Mouse (Mus musculus) embryo, embryonic 11 days (tissue): ENCODE measurements around the gene Lyst.
A peak's percentile ranks its signal among the peaks of the same experiment; 100 is the strongest.
"Not testable (repeated sequence)": the region's sequence is repeated elsewhere in the genome, so short reads cannot be mapped to it uniquely, and the experiment has no call there.

Experiments used
- DNase-seq: peaks from one replicate; pipeline ENCODE4 v3.0.0-alpha.2; 2015

The Lyst gene

DNA sequence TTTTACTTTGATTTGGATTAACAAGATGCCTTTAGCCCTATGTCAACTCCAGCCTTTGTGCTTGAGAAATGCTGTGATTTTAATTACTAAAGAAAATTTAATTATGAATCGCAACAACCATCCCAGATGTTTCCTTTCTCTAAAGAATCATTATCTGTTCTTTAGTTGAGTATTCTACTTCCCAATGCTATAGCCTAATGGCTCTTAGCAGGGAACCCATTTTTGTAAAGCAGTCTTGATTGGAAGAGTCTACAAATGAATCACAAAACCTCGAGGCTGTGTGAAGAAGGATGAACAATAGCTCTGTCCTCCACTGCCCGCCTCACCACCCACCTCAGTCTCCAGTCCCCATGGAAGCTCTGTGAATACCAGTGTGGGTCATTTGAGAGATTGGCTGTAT, 57.1 kb downstream of the Lyst start:
- DNase-seq = no peak

DNA sequence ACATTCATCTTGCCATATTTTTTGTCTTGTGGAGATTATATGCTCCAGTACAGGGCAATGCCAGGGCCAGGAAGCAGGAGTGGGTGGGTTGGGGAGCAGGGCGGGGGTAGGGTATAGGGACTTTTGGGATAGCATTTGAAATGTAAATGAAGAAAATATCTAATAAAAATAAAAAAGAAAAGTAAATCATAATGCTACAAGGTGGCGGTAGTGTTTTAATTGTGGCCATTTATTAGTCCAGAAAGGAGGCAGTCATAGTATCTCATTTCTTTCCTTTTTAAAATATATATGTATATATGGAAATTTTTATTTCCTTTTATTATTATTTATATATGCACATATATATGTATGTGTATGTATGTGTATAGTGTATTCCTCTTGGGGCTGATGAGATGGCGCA, 65.3 kb downstream of the Lyst start:
- no peak for DNase-seq

DNA sequence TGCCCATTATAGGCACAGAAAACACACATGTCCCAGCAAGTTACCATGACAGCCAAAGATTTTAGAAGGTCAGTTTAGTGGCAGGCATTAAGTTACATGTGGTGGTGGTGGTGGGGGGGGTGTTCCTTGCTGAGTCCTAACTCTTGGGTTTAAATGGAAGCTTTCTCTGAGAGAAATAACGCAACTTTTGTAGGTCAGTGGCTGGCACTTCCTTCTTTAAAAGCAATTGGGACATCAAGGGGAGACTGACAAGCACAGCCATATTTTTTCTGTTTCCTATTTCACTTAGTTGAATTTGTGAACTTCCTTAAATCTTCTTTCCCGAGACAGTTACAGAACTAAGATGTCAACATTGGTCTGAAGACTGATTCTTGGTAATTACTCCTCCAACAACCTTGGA, 75.9 kb downstream of the Lyst start:
- not testable (repeated sequence) for DNase-seq

DNA sequence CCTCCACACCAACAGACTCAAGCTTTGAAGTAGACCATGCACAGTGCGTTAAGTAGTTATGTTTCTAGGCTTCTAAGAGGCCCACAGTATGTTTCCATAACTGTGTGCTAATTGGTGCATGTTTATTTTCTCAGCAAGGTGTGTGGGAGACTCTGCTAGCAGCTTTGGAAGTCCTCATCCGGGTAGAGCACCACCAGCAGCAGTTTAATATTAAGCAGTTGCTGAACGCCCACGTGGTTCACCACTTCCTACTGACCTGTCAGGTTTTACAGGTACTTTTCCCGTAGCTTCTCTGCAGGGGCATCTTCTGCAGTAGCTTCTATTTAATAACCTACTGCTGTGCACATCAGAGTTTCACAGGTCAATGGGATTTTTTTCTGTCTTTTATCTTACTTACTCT, 80.5 kb downstream of the Lyst start:
- no peak for DNase-seq

DNA sequence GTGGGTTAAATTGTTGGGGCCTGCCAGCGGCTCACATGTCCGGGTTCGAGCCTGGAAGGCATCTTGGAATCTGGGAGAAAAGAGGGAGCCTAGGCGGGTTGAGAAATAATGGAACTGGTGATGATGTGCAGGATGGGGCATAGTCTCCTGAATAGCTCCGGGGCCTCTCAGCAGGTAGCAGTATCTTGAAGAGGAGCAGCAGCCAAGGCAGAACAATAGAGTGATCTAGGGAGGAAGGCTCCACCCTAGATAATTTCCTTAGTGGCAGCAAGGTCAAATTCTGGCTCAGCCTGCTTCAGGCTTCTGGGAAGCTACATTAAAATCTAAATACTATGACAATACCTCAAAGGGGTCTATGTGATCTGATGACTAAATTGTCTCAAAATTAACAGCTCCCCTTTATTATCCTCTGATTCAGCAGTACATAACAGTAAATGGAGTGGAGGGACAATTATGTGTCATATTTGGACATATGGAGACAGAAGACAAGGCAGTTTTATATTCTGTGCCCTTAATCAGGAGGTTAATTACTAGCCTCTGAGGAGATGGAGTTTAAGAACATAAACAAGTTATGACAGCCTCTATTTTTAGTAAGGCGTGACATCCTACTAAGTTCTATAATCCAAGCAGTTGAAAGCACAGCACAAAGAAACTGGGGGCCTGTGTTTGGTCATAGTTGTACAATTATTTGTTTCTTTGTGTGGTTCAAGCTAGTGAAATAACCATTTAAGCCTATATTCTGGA, 81.6 kb downstream of the Lyst start:
- DNase-seq = no peak

DNA sequence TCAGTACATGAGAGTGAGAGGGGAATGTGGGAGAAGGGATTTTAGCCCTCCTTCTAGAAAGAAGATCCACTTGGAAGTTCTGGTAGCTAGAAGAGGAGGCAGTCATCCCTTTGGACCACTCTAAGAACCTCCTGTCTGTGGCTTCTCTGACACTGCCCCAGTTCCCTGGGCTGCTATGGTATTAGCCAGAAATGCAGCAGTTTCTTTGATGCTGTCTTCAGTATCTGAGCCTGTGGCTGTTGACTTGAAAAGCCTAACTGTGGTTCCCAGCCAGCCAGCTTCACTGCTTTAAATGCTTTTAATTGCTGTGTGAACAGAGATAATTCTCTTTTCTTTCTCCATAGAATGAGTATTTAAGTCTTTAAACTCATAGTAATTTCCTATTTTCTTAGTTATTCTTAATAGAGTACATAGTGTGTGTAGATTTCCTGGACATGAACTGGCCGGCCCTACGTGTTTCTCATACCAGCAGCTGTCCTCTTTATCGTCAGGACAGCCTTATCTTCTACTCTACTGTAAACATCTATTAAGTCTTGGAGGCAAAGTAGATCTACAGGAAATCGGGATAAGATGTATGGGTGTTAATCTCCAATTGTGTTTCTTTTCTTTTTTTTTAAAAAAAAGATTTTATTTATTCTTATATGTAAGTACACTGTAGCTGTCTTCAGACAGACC, 84.6 kb downstream of the Lyst start:
- DNase-seq = no peak

DNA sequence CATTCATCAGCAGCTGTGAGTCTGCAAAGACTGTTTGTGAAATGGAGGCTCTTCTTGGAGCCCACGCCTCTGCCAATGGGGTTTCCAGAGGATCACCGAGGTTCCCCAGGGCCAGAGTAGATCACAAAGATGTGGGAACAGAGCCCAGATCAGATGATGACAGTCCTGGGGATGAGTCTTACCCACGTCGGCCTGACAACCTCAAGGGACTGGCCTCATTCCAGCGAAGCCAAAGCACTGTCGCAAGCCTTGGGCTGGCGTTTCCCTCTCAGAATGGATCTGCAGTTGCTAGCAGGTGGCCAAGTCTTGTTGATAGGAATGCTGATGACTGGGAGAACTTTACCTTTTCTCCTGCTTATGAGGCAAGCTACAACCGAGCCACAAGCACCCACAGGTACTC, 87.7 kb downstream of the Lyst start:
- DNase-seq = no peak

DNA sequence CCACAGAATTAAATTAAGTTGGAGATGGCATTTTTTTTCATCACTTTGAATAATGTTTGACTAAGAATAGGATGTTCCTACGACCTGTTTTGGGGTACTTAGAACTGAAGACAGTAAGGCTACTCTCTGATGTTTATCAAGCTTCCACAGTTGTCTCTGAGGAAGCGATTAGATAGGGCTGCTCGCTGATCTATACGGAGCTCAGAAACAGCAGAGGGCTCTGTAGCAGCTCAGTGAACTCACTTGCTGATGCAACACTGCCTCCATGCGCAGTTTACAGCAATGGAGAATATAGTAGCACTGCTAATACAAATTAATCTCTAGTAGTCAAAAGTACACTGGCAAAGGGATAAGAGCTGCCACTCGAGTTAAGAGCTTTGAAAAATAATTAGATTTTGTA, 91.4 kb downstream of the Lyst start:
- no peak for DNase-seq

DNA sequence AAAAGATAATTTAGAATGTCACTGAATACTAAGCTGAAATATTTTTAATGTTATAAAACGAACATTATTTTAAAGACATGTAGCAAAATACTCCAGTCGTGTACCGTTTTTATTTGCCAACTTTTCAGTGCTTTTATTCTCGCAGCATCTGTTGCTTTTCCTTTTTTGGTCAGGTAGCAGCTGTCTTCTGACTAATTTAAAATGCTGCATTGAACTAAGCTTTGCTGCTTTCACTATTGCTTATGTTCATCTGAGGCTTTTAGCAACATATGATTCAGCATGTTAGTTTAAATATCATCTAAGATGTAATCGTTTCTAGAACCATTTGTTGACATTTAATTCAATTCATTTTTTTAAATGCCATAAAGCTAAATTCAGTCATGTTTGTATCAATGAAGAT, 113.3 kb downstream of the Lyst start:
- no peak for DNase-seq

DNA sequence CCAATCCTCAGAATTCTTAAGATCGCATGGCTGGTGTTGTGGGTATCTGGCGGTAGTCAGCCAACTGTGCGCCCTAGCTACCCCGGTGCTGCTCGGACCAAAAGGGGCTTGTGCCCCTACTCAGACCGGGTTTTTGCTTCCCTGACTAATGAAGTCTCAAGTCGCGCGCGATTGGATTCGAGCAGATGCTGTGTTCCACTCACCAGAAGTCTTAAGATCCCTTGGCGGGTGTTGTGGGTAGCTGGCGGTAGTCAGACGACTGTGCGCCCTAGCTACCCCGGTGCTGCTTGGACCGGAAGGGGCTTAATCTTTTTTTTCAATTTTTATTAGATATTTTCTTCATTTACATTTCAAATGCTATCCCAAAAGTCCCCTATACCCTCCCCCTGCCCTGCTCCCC, 131.2 kb downstream of the Lyst start:
- DNase-seq = not testable (repeated sequence)

DNA sequence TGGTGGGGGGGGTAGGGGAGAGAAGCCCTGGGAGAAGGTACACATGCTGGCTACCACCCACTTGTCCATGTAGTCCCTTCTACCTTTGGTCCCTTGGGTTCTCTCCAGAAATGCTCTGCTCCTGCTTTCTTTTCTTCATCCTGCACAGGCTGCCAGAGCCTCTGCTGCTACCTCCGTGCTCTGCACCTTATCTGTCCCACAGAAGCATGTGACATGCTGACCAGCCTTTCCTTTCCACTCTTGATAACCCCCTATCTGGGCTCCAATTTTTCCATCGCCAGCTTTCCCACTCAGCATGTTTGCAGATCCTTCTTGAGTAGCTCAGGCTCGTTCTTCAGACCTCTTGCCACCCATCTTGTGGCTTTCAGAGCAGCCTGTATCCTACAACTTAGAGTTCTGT, 133.1 kb downstream of the Lyst start:
- no peak for DNase-seq

DNA sequence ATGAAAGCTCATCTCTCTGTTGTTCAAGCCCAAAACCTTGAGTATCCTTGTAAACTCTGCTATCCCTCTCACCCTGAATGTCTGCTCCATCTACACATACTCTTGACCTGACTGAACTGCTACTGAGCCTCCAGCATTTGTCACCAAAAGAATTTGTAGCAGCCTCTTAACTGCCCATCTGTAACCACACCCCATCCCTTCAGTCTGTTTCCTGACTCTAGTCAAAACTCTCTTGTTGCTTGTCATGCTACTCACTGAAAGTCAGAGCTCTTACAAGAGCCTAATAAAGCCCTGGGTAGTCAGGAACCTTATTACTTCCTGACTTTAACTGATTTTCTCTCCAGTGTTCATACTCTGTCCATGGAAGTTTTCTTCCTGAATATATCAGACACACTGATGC, 133.6 kb downstream of the Lyst start:
- DNase-seq = no peak

DNA sequence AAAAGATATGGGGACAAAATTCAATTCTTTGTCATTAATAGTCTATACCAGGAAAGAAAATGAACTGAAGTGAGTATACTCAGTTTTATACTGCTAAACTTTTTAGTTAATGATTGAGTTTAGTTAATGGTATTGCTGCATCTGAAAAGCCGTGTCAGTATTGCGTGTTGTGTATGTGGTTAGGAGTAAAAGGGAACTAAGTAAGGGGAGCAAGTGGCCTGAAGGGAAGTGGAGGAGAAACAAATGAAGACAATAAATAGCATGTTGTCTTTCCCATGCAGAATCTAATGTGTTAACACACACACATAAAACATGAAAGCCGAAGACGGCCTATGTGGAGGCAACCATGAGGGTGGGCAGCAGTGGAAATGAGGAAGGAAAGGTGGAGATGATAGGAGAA, 149.0 kb downstream of the Lyst start:
- no peak for DNase-seq

DNA sequence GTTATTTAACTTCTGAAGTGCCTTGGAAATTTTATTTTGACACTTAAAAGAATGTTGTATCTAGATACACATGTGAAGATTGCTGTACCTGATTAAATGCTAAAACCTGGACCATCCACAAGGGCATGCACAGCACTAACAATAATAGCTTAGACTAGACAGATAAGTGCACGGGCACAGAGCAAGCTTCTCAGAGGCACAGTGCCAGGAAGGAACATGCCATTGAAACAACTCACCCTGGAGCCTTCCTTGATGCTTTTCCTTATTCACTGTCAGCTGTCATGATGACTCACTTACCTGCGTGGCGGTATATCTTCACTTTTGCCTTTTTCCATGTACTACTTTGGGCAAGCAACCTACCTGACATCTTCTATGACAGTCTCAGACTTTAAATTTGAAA, 155.7 kb downstream of the Lyst start:
- no peak for DNase-seq

DNA sequence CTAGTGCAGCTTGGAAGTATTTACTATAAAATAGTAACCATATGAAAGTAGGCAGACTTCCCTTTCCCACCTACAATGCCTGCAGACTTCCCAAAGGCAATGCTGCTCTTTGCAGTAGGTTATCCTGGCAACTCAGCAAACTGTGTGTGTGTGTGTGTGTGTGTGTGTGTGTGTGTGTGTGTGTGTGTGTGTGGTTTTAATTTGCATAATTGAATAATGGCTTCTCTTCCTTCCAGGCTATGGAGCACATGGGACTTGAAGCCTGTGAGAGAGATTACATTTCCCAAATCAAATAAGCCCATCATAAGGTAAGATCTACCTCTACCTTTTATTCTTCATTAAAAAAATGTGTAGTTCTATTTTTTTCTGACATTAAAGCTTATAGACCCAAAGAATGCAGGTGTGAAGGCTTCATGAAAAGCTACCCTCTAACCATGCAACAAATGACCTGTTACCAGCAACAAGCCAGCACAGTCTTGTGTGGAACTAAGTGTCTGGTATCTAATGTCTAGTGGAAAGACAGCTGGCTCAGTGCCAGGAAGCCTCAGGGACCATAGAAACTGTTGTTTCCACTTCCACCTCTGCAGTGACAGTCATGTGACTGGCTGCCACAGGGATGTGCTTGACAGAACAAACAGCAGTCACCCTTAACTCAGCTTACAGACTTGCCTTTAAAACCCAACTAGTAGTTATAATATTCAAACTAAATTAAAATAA, 185.7 kb downstream of the Lyst start:
- peak; percentile 37 for DNase-seq

DNA sequence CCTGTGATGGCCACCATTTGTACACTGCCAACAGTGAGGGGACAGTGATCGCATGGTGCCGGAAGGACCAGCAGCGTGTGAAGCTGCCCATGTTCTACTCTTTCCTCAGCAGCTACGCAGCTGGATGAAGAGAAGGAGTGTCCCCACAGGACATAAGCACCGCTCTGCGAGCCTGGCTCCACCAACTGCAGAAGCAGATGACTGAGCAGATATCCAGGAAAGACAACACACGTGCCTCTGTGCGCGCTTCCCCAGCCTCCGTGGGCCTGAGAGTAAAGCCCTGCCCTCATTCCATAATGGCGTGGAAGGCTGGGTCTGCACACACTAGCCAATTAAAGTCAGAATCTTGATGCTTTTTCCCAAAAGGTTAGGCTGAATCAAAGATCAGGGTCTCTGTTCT, 186.9 kb downstream of the Lyst start:
- no peak for DNase-seq

DNA sequence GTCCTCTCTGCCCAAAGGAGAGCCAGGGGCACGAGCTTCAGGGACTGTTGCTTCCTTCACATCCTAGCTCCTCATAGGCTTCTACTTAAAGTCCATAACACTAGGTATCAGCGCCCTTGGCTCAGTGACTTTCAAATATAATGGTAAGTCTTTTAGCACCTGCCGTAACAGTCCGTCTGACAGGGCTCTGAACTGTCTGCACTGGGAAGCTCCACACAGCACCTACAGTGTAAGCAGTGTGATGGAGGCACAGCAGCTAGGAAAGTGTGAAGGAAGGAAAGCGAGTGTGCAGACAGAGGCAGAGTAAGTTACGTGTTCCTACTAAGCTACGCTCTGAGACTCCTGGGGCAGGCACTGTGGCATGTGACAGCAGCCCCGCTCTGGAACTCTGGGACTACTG, 187.5 kb downstream of the Lyst start:
- DNase-seq = no peak

DNA sequence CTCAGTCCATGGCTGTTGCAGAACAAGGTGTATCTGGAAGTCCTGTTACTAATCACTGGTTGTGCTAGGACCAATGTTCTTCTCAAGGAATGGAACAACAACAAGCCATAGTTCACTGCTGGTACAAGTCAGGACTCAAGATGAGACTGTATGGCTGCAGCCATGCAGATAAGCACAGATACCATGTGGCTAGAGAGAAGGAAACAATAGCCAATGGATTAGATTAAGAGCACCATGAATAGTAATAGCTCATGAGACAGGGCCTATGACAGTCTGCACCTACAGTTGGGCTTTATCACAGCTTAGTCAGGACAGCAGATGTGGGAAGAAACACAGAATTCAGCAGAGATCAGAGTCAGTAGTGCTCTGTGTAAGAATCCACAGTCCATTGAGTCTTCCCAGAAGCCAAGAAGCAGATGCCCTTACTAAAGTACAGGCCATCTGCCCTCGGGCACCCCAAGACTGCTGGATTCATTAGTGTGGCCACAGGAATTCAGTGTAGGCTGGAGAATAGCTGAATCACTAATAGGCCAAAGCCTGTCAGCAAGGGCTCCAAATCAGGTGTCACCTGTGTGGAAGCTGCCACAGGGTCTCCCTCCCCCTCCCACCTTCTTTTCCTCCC, 188.8 kb downstream of the Lyst start:
- DNase-seq = no peak

DNA sequence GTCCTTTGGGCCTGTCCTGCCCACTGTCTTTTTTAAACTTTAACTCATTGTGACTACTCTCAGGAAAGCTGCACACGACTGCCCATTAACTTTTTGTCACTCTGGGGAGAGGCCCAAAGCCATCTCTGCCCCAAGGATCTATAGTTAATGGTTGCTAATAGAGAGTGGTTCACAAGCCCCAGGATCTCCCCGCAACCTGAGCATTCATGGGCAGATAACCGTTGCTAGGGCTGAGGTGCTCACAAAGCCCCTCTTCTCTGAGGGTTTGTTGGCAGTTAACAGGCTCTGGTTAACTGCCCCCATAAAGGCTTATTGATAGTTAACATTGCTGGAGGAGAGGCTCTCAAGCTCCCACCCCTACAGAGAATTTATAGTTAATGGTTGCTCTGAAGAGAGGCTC, 190.1 kb downstream of the Lyst start:
- no peak for DNase-seq

DNA sequence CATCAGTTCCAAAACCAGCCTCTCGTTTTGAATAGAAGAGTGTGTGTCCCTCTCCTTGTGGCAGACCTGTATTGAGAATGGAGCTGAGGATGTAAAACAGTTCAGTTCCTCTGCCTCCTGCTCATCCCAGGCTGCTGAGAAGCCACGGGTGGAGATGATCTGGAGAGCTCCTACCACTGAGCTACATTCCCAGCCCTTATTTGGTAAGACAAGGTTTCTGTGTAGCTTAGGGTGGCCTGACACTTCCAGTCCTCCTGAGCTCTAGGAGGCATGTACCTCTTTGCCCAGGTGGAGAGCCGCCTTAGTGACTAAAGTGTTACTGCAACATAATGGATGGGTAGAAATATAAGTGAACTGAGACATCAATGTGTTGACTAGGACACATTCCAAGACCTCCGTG, 190.8 kb downstream of the Lyst start:
- DNase-seq = no peak

DNA sequence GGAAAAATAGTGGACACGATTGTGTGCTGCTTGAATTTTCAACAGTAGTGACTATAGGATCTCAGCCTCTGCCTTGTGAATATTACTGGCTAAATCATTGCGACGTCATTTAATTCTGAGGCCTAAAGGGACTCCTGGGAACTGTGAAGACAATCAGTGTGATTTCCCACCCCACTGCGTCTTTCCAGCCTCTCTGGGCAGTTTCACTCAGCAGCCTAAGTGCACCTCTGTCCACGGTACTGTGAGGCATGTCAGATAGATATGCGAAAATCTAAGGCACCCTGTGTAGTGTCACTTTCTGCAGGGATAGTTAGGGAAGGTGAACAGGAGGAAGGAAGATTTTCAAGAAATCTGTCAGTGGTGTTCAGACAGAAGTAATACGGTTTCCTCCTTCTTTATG, 193.1 kb downstream of the Lyst start:
- DNase-seq = no peak

DNA sequence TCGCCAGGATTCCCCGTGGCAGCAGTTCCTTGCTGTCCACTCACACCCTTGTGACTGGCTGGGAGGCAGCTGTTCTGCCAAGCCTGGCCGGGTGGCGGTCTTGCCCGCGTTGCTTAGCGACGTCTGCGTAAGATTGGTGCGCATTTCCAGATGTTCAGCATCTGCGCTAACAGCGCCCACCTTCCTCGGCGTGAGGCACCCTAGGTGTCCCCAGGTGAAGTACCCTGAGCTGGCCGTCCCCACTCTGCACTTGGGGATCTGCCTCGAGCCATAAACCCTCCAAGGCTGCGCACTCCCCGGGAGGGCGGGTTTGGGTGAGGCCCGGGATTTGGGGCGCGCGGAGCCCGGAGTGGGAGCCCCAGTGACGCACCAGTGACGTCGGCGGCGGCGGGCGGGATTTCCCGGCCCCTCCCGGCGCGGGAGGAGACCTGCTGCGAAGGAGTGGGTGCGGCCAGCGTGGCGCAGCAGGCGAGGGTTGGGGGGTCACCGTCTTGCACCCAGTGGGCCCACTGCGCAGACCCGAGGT, 193.8 kb downstream of the Lyst start, which contains the start of gene Gng4:
Gene Gng4, plus strand, starts transcription at position 166 of the 526 bp plus-strand sequence.
- DNase-seq = peak; percentile 65

DNA sequence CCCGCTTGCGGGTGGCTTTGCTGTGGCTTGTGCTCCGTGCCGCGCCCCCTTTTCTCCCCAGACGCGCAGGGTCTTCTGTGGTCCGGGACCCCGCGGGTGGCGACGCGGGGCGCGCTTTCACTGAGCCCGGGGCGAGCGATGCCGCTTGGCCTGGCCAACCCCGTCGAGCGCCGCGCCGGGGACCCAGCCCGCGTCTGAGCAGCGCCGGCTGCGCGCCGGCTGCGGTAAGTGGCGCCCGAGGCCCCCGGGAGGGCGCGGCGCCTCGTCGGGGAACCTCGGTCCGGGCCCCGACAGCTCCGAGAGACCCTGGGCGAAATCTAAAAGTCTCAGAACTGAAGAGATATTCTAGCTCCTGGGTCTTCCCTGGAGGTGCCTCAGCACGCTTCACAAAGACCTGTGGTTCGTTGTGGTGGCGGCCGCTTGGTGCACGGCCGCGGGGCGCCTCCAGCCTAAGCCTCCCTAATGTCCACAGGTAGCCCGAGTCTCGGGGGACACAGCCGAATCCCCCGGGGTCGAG, 194.3 kb downstream of the Lyst start:
- DNase-seq = peak; percentile 54
